Mouse (Mus musculus) liver, embryonic 15.5 days (tissue): ENCODE measurements at regions not wholly inside any gene's neighbourhood (a gene's known extent, or its start where the extent isn't known, plus 50 kb on each side); places are given as distances from the start of the nearest gene placed in this dataset.

Experiments used
- ATAC-seq: fragments of 200-750 bp; cut with Nextera tagmentation; 2 replicates; pipeline ENCODE4 v1.8.0; 2017; ENCODE audit warnings: moderate number of reproducible peaks, mild to moderate bottlenecking, moderate library complexity; ENCODE audit not compliant: insufficient read depth
- H3K27ac ChIP-seq: fragments of 300-500 bp; sonication (generic); replicated peaks from 2 replicates; pipeline ENCODE4 v1.5.1; 2015; ENCODE audit warnings: mild to moderate bottlenecking, inconsistent platforms
- H3K27me3 ChIP-seq: fragments of 300-500 bp; sonication (generic); 2 replicates; pipeline ENCODE4 v1.6.1; 2015; ENCODE audit warnings: mild to moderate bottlenecking, inconsistent platforms
- H3K36me3 ChIP-seq: fragments of 300-500 bp; sonication (generic); replicated peaks from 2 replicates; pipeline ENCODE4 v1.6.1; 2015; ENCODE audit warnings: moderate library complexity, mild to moderate bottlenecking, inconsistent platforms
- H3K4me1 ChIP-seq: fragments of 300-500 bp; sonication (generic); replicated peaks from 2 replicates; pipeline ENCODE4 v1.6.1; 2015; ENCODE audit warnings: inconsistent platforms
- H3K4me2 ChIP-seq: fragments of 300-500 bp; sonication (generic); 2 replicates; pipeline ENCODE4 v1.6.1; 2015; ENCODE audit warnings: moderate library complexity, mild to moderate bottlenecking, inconsistent platforms
- H3K4me3 ChIP-seq: fragments of 300-500 bp; sonication (generic); replicated peaks from 2 replicates; pipeline ENCODE4 v1.5.1; 2015; ENCODE audit warnings: mild to moderate bottlenecking, inconsistent platforms
- H3K9ac ChIP-seq: fragments of 300-500 bp; sonication (generic); 2 replicates; pipeline ENCODE4 v1.6.1; 2015; ENCODE audit warnings: moderate library complexity, mild to moderate bottlenecking, inconsistent platforms
- H3K9me3 ChIP-seq: fragments of 300-500 bp; sonication (generic); replicated peaks from 2 replicates; pipeline ENCODE4 v1.6.1; 2016; ENCODE audit warnings: inconsistent platforms
- WGBS: fragments of 180-500 bp; shearing (Covaris S2); methylation state at CpG from one replicate; pipeline ENCODE4 v1.1.7; 2015; ENCODE audit warnings: mixed read lengths; ENCODE audit not compliant: insufficient replicate concordance; 5-methylcytosine and 5-hydroxymethylcytosine counted together

- H3K27ac ChIP-seq = no peak overlapping the region
These were observed 186.7 kb downstream of the Rplp1 start for GRCm38 (mm10) chr9:61727651-61728050.

GRCm38 (mm10) chr9:61724070-61724469 is 190.3 kb downstream of the Rplp1 start:
- no peaks in the 10 kb centered on the region; the same call in 1 of the 2 replicates for H3K4me1 ChIP-seq
- no peak overlapping the region for H3K4me3 ChIP-seq
- no peak overlapping the region for H3K4me2 ChIP-seq
- WGBS = 62% methylated on average over 2 of the region's 2 CpGs
- H3K9me3 ChIP-seq = no peaks in the 10 kb centered on the region
- H3K36me3 ChIP-seq = no peaks in the 10 kb centered on the region
- H3K27ac ChIP-seq = no peak overlapping the region
- H3K9ac ChIP-seq = no peak overlapping the region
- ATAC-seq = no peak
- H3K27me3 ChIP-seq = 0 out of 2 replicates have a peak, but pooled peaks cover 3% of the 10 kb centered on the region

More at GRCm38 (mm10) chr9:61727651-61728050, 186.7 kb downstream of the Rplp1 start:
- Histone ChIP-seq H3K27me3 (no peaks in the 10 kb centered on the region), H3K9me3 (no peaks in the 10 kb centered on the region), H3K4me2 (no peak overlapping the region), H3K9ac (no peak overlapping the region), H3K4me1 (no peaks in the 10 kb centered on the region; the same call in 1 of the 2 replicates), H3K4me3 (no peak overlapping the region), H3K36me3 (no peaks in the 10 kb centered on the region)
- ATAC-seq = no peak
- WGBS = 53% methylated on average over 10 of the region's 10 CpGs

- Histone ChIP-seq H3K9me3 (no peaks in the 10 kb centered on the region), H3K4me1 (no peaks in the 10 kb centered on the region; the same call in 1 of the 2 replicates), H3K9ac (no peak overlapping the region), H3K27me3 (0 out of 2 replicates have a peak, but pooled peaks cover 3% of the 10 kb centered on the region), H3K4me3 (no peak overlapping the region), H3K4me2 (no peak overlapping the region), H3K36me3 (no peaks in the 10 kb centered on the region), H3K27ac (no peak overlapping the region)
- no peak for ATAC-seq
- WGBS = 35% methylated on average over 8 of the region's 8 CpGs
These were observed 191.2 kb downstream of the Rplp1 start for GRCm38 (mm10) chr9:61723021-61723581.

- Histone ChIP-seq H3K4me1 (no peaks in the 10 kb centered on the region; the same call in 1 of the 2 replicates), H3K36me3 (no peaks in the 10 kb centered on the region), H3K9ac (no peak overlapping the region), H3K4me2 (no peak overlapping the region), H3K4me3 (no peak overlapping the region), H3K9me3 (no peaks in the 10 kb centered on the region), H3K27me3 (0 out of 2 replicates have a peak, but pooled peaks cover 3% of the 10 kb centered on the region), H3K27ac (no peak overlapping the region)
- 57% methylated on average over 5 of the region's 5 CpGs for WGBS
- ATAC-seq = no peak
These were observed 192.5 kb downstream of the Rplp1 start for GRCm38 (mm10) chr9:61721851-61722250.

GRCm38 (mm10) chr9:61721071-61721470 is 193.3 kb downstream of the Rplp1 start:
- 55% methylated on average over 4 of the region's 4 CpGs for WGBS
- no peaks in the 10 kb centered on the region; the same call in 1 of the 2 replicates for H3K4me1 ChIP-seq
- no peak for ATAC-seq
- no peak overlapping the region for H3K4me3 ChIP-seq
- 0 out of 2 replicates have a peak, but pooled peaks cover 3% of the 10 kb centered on the region for H3K27me3 ChIP-seq
- H3K9ac ChIP-seq = no peak overlapping the region
- no peak overlapping the region for H3K27ac ChIP-seq
- H3K36me3 ChIP-seq = no peaks in the 10 kb centered on the region
- no peak overlapping the region for H3K4me2 ChIP-seq
- H3K9me3 ChIP-seq = no peaks in the 10 kb centered on the region

- Histone ChIP-seq H3K36me3 (no peaks in the 10 kb centered on the region), H3K4me1 (no peaks in the 10 kb centered on the region), H3K4me2 (no peak overlapping the region), H3K27ac (no peak overlapping the region), H3K9me3 (no peaks in the 10 kb centered on the region), H3K27me3 (0 out of 2 replicates have a peak, but pooled peaks cover 3% of the 10 kb centered on the region), H3K4me3 (no peak overlapping the region), H3K9ac (no peak overlapping the region)
- no peak for ATAC-seq
- 53% methylated on average over 5 of the region's 5 CpGs for WGBS
These were observed 194.1 kb downstream of the Rplp1 start for GRCm38 (mm10) chr9:61720206-61720605.

- ATAC-seq = no peak
- 53% methylated on average over 4 of the region's 4 CpGs for whole genome bisulfite sequencing
- H3K27me3 ChIP-seq = peaks cover 3% of the 10 kb centered on the region; the same call in 1 of the 2 replicates
- no peak overlapping the region for H3K27ac ChIP-seq
- no peaks in the 10 kb centered on the region for H3K36me3 ChIP-seq
- H3K9ac ChIP-seq = no peak overlapping the region
- H3K4me3 ChIP-seq = no peak overlapping the region
- no peaks in the 10 kb centered on the region for H3K4me1 ChIP-seq
- no peak overlapping the region for H3K4me2 ChIP-seq
- no peaks in the 10 kb centered on the region for H3K9me3 ChIP-seq
These were observed 197.6 kb downstream of the Rplp1 start for GRCm38 (mm10) chr9:61716751-61717150.

GRCm38 (mm10) chr9:61714331-61715035 is 199.9 kb downstream of the Rplp1 start:
- Histone ChIP-seq H3K9me3 (no peaks in the 10 kb centered on the region), H3K9ac (no peak overlapping the region), H3K4me1 (no peaks in the 10 kb centered on the region), H3K4me2 (no peak overlapping the region), H3K36me3 (no peaks in the 10 kb centered on the region), H3K27me3 (no peaks in the 10 kb centered on the region; the same call in 1 of the 2 replicates), H3K27ac (no peak overlapping the region), H3K4me3 (no peak overlapping the region)
- ATAC-seq = no peak
- 38% methylated on average over 19 of the region's 19 CpGs for WGBS

GRCm38 (mm10) chr9:61713806-61714205 is 200.5 kb downstream of the Rplp1 start:
- ATAC-seq = no peak
- H3K4me2 ChIP-seq = no peak overlapping the region
- H3K27me3 ChIP-seq = no peaks in the 10 kb centered on the region; the same call in 1 of the 2 replicates
- H3K4me3 ChIP-seq = no peak overlapping the region
- no peaks in the 10 kb centered on the region for H3K9me3 ChIP-seq
- H3K27ac ChIP-seq = no peak overlapping the region
- H3K36me3 ChIP-seq = no peaks in the 10 kb centered on the region
- 77% methylated on average over 7 of the region's 7 CpGs for WGBS
- H3K9ac ChIP-seq = no peak overlapping the region
- no peaks in the 10 kb centered on the region for H3K4me1 ChIP-seq

- ATAC-seq = no peak
- H3K27me3 ChIP-seq = no peaks in the 10 kb centered on the region; the same call in 1 of the 2 replicates
- H3K9me3 ChIP-seq = no peaks in the 10 kb centered on the region
- no peak overlapping the region for H3K4me3 ChIP-seq
- 57% methylated on average over 7 of the region's 7 CpGs for WGBS
- no peak overlapping the region for H3K27ac ChIP-seq
- H3K4me1 ChIP-seq = peaks cover 4% of the 10 kb centered on the region; the same call in 1 of the 2 replicates
- H3K4me2 ChIP-seq = no peak overlapping the region
- no peaks in the 10 kb centered on the region for H3K36me3 ChIP-seq
- no peak overlapping the region for H3K9ac ChIP-seq
These were observed 203.0 kb downstream of the Rplp1 start for GRCm38 (mm10) chr9:61711296-61711695.

GRCm38 (mm10) chr9:61707875-61708274 is 206.5 kb downstream of the Rplp1 start:
- H3K9ac ChIP-seq = no peak overlapping the region
- H3K9me3 ChIP-seq = no peaks in the 10 kb centered on the region
- 23% methylated on average over 7 of the region's 7 CpGs for WGBS
- H3K27me3 ChIP-seq = no peaks in the 10 kb centered on the region
- H3K36me3 ChIP-seq = no peaks in the 10 kb centered on the region
- no peak overlapping the region; the same call in 1 of the 2 replicates for H3K4me2 ChIP-seq
- ATAC-seq = no peak
- no peak overlapping the region for H3K27ac ChIP-seq
- no peak overlapping the region for H3K4me3 ChIP-seq
- H3K4me1 ChIP-seq = peaks cover 15% of the 10 kb centered on the region; the same call in 1 of the 2 replicates
